Mouse (Mus musculus) cerebellum, adult 2 months (tissue): ENCODE measurements around the gene Atf4. TPM values are rescaled to one million over a fixed set of nuclear protein-coding genes. Genes with fewer than 3 reads are reported as not detected.
A peak's percentile ranks its signal among the peaks of the same experiment; 100 is the strongest.

Experiments used
- DNase-seq, 2 experiments: peaks; one replicate each; pipeline ENCODE4 v3.0.0; 2021
- H3K27ac ChIP-seq: fragments of 200-500 bp; 2 replicates; pipeline ENCODE4 v1.5.1; 2012; ENCODE audit warnings: low read length, control low read depth, inconsistent platforms; ENCODE audit not compliant: insufficient read depth
- H3K27me3 ChIP-seq: fragments of 200-500 bp; 2 replicates; pipeline ENCODE4 v1.6.1; 2012; ENCODE audit warnings: inconsistent platforms, mild to moderate bottlenecking, low read length, moderate library complexity; ENCODE audit not compliant: control insufficient read depth, insufficient read depth
- H3K4me1 ChIP-seq: fragments of 200-500 bp; 2 replicates; pipeline ENCODE4 v1.6.1; 2011; ENCODE audit warnings: low read length; ENCODE audit not compliant: control insufficient read depth, insufficient read depth
- H3K4me3 ChIP-seq: fragments of 200-500 bp; replicated peaks from 2 replicates; pipeline ENCODE3; 2011; ENCODE audit warnings: mild to moderate bottlenecking, low read depth, low read length, control low read depth; ENCODE audit not compliant: insufficient read depth
- CTCF ChIP-seq: fragments of 200-500 bp; IDR thresholded peaks from 2 replicates; pipeline ENCODE4 v1.5.1; 2011; ENCODE audit warnings: low read depth, mild to moderate bottlenecking, control low read depth, low read length, moderate library complexity, borderline replicate concordance; ENCODE audit not compliant: insufficient read depth
- POLR2A ChIP-seq: fragments of 200-500 bp; IDR thresholded peaks from 2 replicates; pipeline ENCODE4 v1.6.1; 2011; ENCODE audit warnings: low read length, control low read depth, borderline replicate concordance; ENCODE audit not compliant: insufficient read depth
- WGBS: fragments of 180-500 bp; shearing (Covaris S2); methylation state at CpG from one replicate; pipeline ENCODE4 v1.1.7; 2018; 5-methylcytosine and 5-hydroxymethylcytosine counted together
- polyA plus RNA-seq: library from polyadenylated mRNA; depleted of rRNA; stranded (reverse); fragments of >200 nt; gene quantifications from 2 replicates; pipeline ENCODE4 v1.2.3, GENCODE M21; 2012

The Atf4 gene
- polyA plus RNA-seq, 1 experiment: 242 TPM

- peak; percentile 37 to 40 for DNase-seq
- WGBS: 58% methylated on average over 6 of the region's 6 CpGs
Measured at GRCm38 (mm10) chr15:80254207-80254606, 777 bp upstream of the Atf4 start.

DNA sequence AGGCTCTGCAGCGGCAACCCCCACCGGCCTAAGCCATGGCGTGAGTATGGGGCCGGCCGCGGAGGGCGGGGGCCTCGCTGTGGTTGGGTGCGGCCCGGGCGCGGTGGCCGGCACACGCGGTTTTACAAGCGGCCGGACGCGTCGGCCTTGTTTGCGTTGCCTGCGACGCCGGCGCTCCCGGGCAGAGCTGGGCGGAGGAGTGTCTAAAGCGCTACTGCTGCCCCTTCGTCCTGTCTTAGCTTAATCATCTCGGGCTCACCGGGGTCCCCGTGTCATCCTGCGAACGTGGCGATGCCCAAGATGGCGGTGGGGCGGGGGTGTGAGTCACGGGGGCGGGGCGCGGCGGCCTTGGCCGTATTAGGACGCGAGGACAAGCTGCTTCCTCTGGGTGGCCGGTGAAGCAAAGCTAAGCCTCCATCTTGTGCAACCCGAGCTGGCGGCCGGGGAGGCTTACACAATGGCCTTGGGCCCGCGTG, 700 bp downstream of the Atf4 start:
- Histone ChIP-seq H3K4me3 (peak overlapping the region; percentile 80), H3K27ac (peak overlapping the region; percentile 100), H3K27me3 (no peaks in the 10 kb centered on the region), H3K4me1 (peaks cover 21% of the 10 kb centered on the region)
- 1% methylated on average over 51 of the region's 51 CpGs for WGBS
- no peak for TF ChIP-seq POLR2A
- no peak for TF ChIP-seq CTCF
- peak; percentile 76 to 77 for DNase-seq

More at GRCm38 (mm10) chr15:80254207-80254606, 777 bp upstream of the Atf4 start:
- H3K27me3 ChIP-seq: no peaks in the 10 kb centered on the region
- H3K4me1 ChIP-seq: peaks cover 16% of the 10 kb centered on the region
- TF ChIP-seq POLR2A (no peak), CTCF (no peak)
- H3K4me3 ChIP-seq: peak overlapping the region; percentile 93
- H3K27ac ChIP-seq: peak overlapping the region; percentile 85

- Histone ChIP-seq H3K27ac (peak overlapping the region; percentile 75), H3K4me1 (peaks cover 21% of the 10 kb centered on the region), H3K27me3 (no peaks in the 10 kb centered on the region), H3K4me3 (peak overlapping the region; percentile 80)
- DNase-seq: peak in 1 of 2 experiments; percentile 37
- TF ChIP-seq POLR2A (no peak), CTCF (no peak)
- 1% methylated on average over 16 of the region's 16 CpGs for WGBS
Measured at GRCm38 (mm10) chr15:80256242-80256641, 1.3 kb downstream of the Atf4 start.

DNA sequence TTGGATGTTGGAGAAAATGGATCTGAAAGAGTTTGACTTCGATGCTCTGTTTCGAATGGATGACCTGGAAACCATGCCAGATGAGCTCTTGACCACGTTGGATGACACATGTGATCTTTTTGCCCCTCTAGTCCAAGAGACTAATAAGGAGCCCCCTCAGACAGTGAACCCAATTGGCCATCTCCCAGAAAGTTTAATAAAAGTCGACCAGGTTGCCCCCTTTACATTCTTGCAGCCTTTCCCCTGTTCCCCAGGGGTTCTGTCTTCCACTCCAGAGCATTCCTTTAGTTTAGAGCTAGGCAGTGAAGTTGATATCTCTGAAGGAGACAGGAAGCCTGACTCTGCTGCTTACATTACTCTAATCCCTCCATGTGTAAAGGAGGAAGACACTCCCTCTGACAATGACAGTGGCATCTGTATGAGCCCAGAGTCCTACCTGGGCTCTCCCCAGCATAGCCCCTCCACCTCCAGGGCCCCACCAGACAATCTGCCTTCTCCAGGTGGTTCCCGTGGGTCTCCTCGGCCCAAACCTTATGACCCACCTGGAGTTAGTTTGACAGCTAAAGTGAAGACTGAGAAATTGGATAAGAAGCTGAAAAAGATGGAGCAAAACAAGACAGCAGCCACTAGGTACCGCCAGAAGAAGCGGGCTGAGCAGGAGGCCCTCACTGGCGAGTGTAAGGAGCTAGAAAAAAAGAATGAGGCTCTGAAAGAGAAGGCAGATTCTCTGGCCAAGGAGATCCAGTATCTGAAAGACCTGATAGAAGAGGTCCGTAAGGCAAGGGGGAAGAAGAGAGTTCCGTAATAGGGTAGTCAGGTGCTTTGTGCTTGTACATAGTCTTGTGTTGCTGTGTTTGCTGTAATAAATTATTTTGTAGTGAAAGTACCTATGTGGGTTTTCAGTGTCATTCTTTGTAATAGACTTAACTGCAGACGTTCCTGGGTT, 1.9 kb downstream of the Atf4 start:
- 24% methylated on average over 12 of the region's 12 CpGs for WGBS
- TF ChIP-seq CTCF: no peak
- TF ChIP-seq POLR2A: no peak
- H3K4me1 ChIP-seq: peaks cover 21% of the 10 kb centered on the region
- peak in 1 of 2 experiments; percentile 23 for DNase-seq
- H3K27me3 ChIP-seq: no peaks in the 10 kb centered on the region
- H3K27ac ChIP-seq: 0 out of 2 replicates have a peak overlapping the region, but pooled peaks have one; percentile 75
- H3K4me3 ChIP-seq: peak overlapping the region; percentile 80

- peaks cover 21% of the 10 kb centered on the region for H3K4me1 ChIP-seq
- peak; percentile 50 to 72 for DNase-seq
- 8% methylated on average over 4 of the region's 4 CpGs for WGBS
- H3K27me3 ChIP-seq: no peaks in the 10 kb centered on the region
- H3K4me3 ChIP-seq: no peak overlapping the region
- 0 out of 2 replicates have a peak overlapping the region, but pooled peaks have one; percentile 19 for H3K27ac ChIP-seq
- no peak for TF ChIP-seq POLR2A
- no peak for TF ChIP-seq CTCF
Measured at GRCm38 (mm10) chr15:80257602-80258239, 2.7 kb downstream of the Atf4 start.

- Histone ChIP-seq H3K27me3 (no peaks in the 10 kb centered on the region), H3K27ac (0 out of 2 replicates have a peak overlapping the region, but pooled peaks have one; percentile 19), H3K4me1 (peaks cover 24% of the 10 kb centered on the region), H3K4me3 (no peak overlapping the region)
- no peak for DNase-seq
- no peak for TF ChIP-seq CTCF
- TF ChIP-seq POLR2A: peak; percentile 34; the same call in 1 of the 2 replicates
- WGBS: 60% methylated on average over 11 of the region's 11 CpGs
Measured at GRCm38 (mm10) chr15:80258240-80259170, 3.5 kb downstream of the Atf4 start.
